Mouse (Mus musculus) T-cell, adult 66 days (primary cell): Measurements from ENCODE around the gene Klk1b8. TPM values are rescaled to one million over a fixed set of nuclear protein-coding genes. Genes with fewer than 3 reads are reported as not detected.

Experiments
- total RNA-seq, 2 experiments: library from RNA; stranded (reverse); gene quantifications; 3 replicates in 1 of 2; 4 replicates in 1 of 2; pipeline ENCODE4 v1.2.4; 2023

Gene Klk1b8
- total RNA-seq, result not detected

DNA sequence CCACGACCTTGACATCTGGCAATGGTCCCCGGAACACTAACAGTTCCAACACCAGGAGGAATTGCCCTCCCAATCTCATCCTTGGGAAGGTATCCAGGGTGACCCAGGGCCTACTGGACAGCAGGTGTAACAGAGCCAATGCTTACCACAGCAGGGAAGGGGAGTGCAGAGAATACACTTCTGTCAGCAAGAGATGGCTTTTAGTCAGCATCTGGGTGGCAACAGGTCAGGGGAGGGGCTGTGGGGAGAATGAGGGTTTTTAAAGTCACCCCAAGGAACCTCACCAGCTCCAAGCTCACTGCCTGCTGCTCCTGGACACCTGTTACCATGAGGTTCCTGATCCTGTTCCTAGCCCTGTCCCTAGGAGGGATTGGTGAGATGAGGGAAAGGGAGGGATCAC is at the start of gene Klk1b8:
Klk1b8 (plus strand) TSS at position 301 of the 400 bp plus-strand sequence.

DNA sequence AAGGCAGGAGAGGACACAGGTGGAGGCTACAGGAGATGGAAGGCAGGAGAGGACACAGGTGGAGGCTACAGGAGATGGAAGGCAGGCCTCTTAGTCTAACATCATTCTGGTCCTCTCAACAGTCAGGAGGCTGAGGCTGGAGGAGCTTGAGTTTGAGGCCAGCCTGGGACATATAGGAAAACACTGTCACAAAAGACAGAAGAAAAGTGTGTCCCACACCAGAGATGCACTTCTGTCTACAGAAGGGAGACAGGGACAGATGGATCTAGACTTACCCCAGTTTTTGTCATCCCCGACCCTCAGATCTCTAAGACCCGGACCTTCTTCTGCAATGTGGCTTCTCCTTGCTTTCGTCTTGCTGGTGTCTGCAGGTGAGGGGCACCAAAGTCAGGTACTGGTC is 17.0 kb upstream of the Klk1b8 start, which contains the start of gene Klk15:
Klk15 (plus strand) TSS at position 301 of the 400 bp plus-strand sequence.

GRCm38 (mm10) chr7:43966451-43966850 is 16.0 kb downstream of the Klk1b8 start, which contains the start of gene Klk1b1:
Klk1b1 (plus strand) TSS chr7:43966751.

DNA sequence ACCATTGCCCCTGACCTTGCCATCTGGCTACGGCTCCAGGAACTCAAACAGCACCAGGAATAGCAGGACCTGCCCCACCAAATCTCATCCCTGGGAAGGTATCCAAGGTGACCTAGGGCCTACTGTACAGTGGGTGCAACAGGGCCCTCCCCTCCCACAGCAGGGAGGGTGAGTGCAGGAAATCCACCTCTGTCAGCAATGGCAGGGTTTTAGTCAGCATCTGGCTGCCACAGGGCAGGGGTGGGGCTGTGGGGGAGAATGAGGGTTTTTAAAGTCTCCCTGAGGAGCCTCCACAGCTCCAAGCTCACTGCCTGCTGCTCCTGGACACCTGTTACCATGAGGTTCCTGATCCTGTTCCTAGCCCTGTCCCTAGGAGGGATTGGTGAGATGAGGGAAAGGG is 25.3 kb downstream of the Klk1b8 start, which contains the start of gene Klk1b9:
Klk1b9 (plus strand) TSS at position 301 of the 400 bp plus-strand sequence.

DNA sequence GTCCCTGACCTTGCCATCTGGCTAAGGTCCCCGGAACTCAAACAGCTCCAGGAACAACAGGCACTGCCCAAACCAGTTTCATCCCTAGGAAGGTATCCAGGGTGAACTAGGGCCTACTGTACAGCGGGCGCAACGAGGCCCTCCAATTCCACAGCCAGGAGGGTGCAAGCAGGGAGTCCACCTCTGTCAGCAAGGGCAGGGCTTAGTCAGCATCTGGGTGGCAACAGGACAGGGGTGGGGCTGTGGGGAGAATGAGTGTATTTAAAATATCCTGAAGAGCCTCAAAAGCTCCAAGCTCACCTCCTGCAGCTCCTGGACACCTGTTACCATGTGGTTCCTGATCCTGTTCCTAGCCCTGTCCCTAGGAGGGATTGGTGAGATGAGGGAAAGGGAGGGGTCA is 45.1 kb downstream of the Klk1b8 start, which contains the start of gene Klk1b11:
Klk1b11 (plus strand) TSS at position 301 of the 400 bp plus-strand sequence.

Other genes with a start within 250 kb of the Klk1b8 start
- gene Klk13, start 238.1 kb upstream of the Klk1b8 start, total RNA-seq, result not detected
- not detected for gene Klk12, start 181.8 kb upstream of the Klk1b8 start, total RNA-seq
- gene Klk11, start 176.1 kb upstream of the Klk1b8 start, total RNA-seq, result not detected
- gene Klk10, start 169.6 kb upstream of the Klk1b8 start, total RNA-seq, result not detected
- gene Klk9, start 158.8 kb upstream of the Klk1b8 start, total RNA-seq, result not detected
- 100 to 1,000 TPM; 182 to 192 TPM for gene Klk8, start 153.1 kb upstream of the Klk1b8 start, total RNA-seq
- 1 to 10 TPM in 1 of 2 experiments, under 1 TPM in 1; 0.76 to 1.3 TPM for gene Klk7, start 139.4 kb upstream of the Klk1b8 start, total RNA-seq
- gene Klk6, start 126.2 kb upstream of the Klk1b8 start, total RNA-seq, result not detected
- gene Klk5, start 108.7 kb upstream of the Klk1b8 start, total RNA-seq, result not detected
- not detected for gene Klk4, start 69.5 kb upstream of the Klk1b8 start, total RNA-seq
- gene Klk15, start 16.9 kb upstream of the Klk1b8 start, total RNA-seq, result not detected
- not detected for gene Klk1b1, start 16.1 kb downstream of the Klk1b8 start, total RNA-seq
- 1 to 10 TPM in 1 of 2 experiments, not detected in 1; 1.1 TPM for gene Klk1b9, start 25.4 kb downstream of the Klk1b8 start, total RNA-seq
- gene Klk1b11, start 45.2 kb downstream of the Klk1b8 start, total RNA-seq, result not detected
- gene Klk1b26, start 61.5 kb downstream of the Klk1b8 start, total RNA-seq, result not detected
- 1 to 10 TPM in 1 of 2 experiments, not detected in 1; 1.1 TPM for gene Klk1b27, start 101.6 kb downstream of the Klk1b8 start, total RNA-seq
- gene Klk1b21, start 151.7 kb downstream of the Klk1b8 start, total RNA-seq, result not detected
- not detected for gene Klk1b22, start 162.0 kb downstream of the Klk1b8 start, total RNA-seq
- gene Klk1b16, start 186.1 kb downstream of the Klk1b8 start, total RNA-seq, result not detected
- gene Klk1b24, start 237.6 kb downstream of the Klk1b8 start, total RNA-seq, result not detected
- gene Klk1b3, start 247.5 kb downstream of the Klk1b8 start, total RNA-seq, result not detected